Mouse (Mus musculus): Measurements from ENCODE around the gene Fbxo28. TPM values are rescaled to one million over a fixed set of nuclear protein-coding genes. Genes with fewer than 3 reads are reported as not detected.

Fbxo28 gene
- total and polyA plus RNA-seq, 3 experiments: 16.3 to 72.5 (median 17.2) TPM

GRCm38 (mm10) chr1:182280046-182280445, 61.4 kb downstream of the Fbxo28 start:
- Histone ChIP-seq H3K27ac (ENCODE audit: control insufficient read depth, low read depth, low read length) (no peak overlapping the region), H3K36me3 (ENCODE audit: control insufficient read depth in 1 of 2, insufficient read depth in 2 of 2, low read length in 2 of 2) (peaks cover 12 to 17% of the 10 kb centered on the region in 2 experiments)
- no peak for TF ChIP-seq CTCF (IDR thresholded peaks at IDR 0.05 in 2 of 3, conservative IDR thresholded peaks at IDR 0.05 in 1 of 3; ENCODE audit: control insufficient read depth in 1 of 3, insufficient read depth in 1 of 3, low read depth in 2 of 3, low read length in 3 of 3, poor library complexity in 1 of 3, severe bottlenecking in 1 of 3)

GRCm38 (mm10) chr1:182279436-182279835, 62.0 kb downstream of the Fbxo28 start:
- TF ChIP-seq TCF12 (IDR thresholded peaks at IDR 0.05; ENCODE audit: low read depth, low read length) (no peak), CTCF (IDR thresholded peaks at IDR 0.05 in 2 of 3, conservative IDR thresholded peaks at IDR 0.05 in 1 of 3; ENCODE audit: control insufficient read depth in 1 of 3, insufficient read depth in 1 of 3, low read depth in 2 of 3, low read length in 3 of 3, poor library complexity in 1 of 3, severe bottlenecking in 1 of 3) (no peak), MYB (IDR thresholded peaks at IDR 0.05; ENCODE audit: low read depth, low read length) (no peak), RCOR1 (IDR thresholded peaks at IDR 0.05; ENCODE audit: low read depth, low read length) (no peak), USF2 (IDR thresholded peaks at IDR 0.05; ENCODE audit: borderline replicate concordance in 1 of 2, insufficient read depth in 1 of 2, low read depth in 1 of 2, low read length in 2 of 2) (no peak), TAL1 (IDR thresholded peaks at IDR 0.05; ENCODE audit: low read length) (no peak), ETS1 (IDR thresholded peaks at IDR 0.05; ENCODE audit: low read depth, low read length) (no peak), CHD1 (IDR thresholded peaks at IDR 0.05; ENCODE audit: low read depth, low read length) (no peak), E2F4 (IDR thresholded peaks at IDR 0.05; ENCODE audit: borderline replicate concordance, low read depth, low read length) (no peak)
- H3K9ac ChIP-seq (ENCODE audit: control insufficient read depth, low read depth, low read length, poor library complexity, severe bottlenecking): no peak overlapping the region
- H3K4me1 ChIP-seq (ENCODE audit: control insufficient read depth in 1 of 2, insufficient read depth in 2 of 2, low read length in 2 of 2): peaks cover 4 to 12% of the 10 kb centered on the region in 2 experiments; a peak in 3 of 4 replicates
- H3K9me3 ChIP-seq (replicated peaks; ENCODE audit: insufficient read depth, low read length): no peaks in the 10 kb centered on the region
- peaks cover 12 to 17% of the 10 kb centered on the region in 2 experiments for H3K36me3 ChIP-seq (ENCODE audit: control insufficient read depth in 1 of 2, insufficient read depth in 2 of 2, low read length in 2 of 2)
- no peak overlapping the region for H3K27ac ChIP-seq (ENCODE audit: control insufficient read depth, low read depth, low read length)
- H3K27me3 ChIP-seq (ENCODE audit: control insufficient read depth in 1 of 2, insufficient read depth in 2 of 2, low read length in 2 of 2): no peaks in the 10 kb centered on the region
- peaks cover 32% of the 10 kb centered on the region for H3K79me2 ChIP-seq (ENCODE audit: control insufficient read depth, insufficient read depth, low read length, poor library complexity)
- no peak for DNase-seq (ENCODE audit: low read depth, low spot score)
- no peak overlapping the region for H3K4me3 ChIP-seq (ENCODE audit: control insufficient read depth in 1 of 2, insufficient read depth in 1 of 2, low read depth in 2 of 2, low read length in 2 of 2)

More at GRCm38 (mm10) chr1:182280046-182280445, 61.4 kb downstream of the Fbxo28 start:
- DNase-seq (ENCODE audit: low read depth, low spot score): no peak
- H3K9me3 ChIP-seq (replicated peaks; ENCODE audit: insufficient read depth, low read length): no peaks in the 10 kb centered on the region
- H3K4me1 ChIP-seq (ENCODE audit: control insufficient read depth in 1 of 2, insufficient read depth in 2 of 2, low read length in 2 of 2): peaks cover 4 to 12% of the 10 kb centered on the region in 2 experiments; a peak in 3 of 4 replicates
- H3K79me2 ChIP-seq (ENCODE audit: control insufficient read depth, insufficient read depth, low read length, poor library complexity): peaks cover 32% of the 10 kb centered on the region
- no peaks in the 10 kb centered on the region for H3K27me3 ChIP-seq (ENCODE audit: control insufficient read depth in 1 of 2, insufficient read depth in 2 of 2, low read length in 2 of 2)
- no peak overlapping the region for H3K9ac ChIP-seq (ENCODE audit: control insufficient read depth, low read depth, low read length, poor library complexity, severe bottlenecking)
- no peak overlapping the region for H3K4me3 ChIP-seq (ENCODE audit: control insufficient read depth in 1 of 2, insufficient read depth in 1 of 2, low read depth in 2 of 2, low read length in 2 of 2)

GRCm38 (mm10) chr1:182275109-182275508, 66.3 kb downstream of the Fbxo28 start:
- no peak overlapping the region for H3K27ac ChIP-seq (ENCODE audit: control insufficient read depth, low read depth, low read length)
- peaks cover 3 to 12% of the 10 kb centered on the region in 2 experiments for H3K36me3 ChIP-seq (ENCODE audit: control insufficient read depth in 1 of 2, insufficient read depth in 2 of 2, low read length in 2 of 2)
- no peaks in the 10 kb centered on the region for H3K9me3 ChIP-seq (replicated peaks; ENCODE audit: insufficient read depth, low read length)
- no peak overlapping the region for H3K9ac ChIP-seq (ENCODE audit: control insufficient read depth, low read depth, low read length, poor library complexity, severe bottlenecking)
- DNase-seq (ENCODE audit: low read depth, low spot score): no peak
- TF ChIP-seq GATA1 (IDR thresholded peaks at IDR 0.05; ENCODE audit: low read depth, low read length) (no peak), NRF1 (IDR thresholded peaks at IDR 0.05; ENCODE audit: insufficient read depth, low read depth, low read length, poor library complexity, severe bottlenecking) (no peak), POLR2A (IDR thresholded peaks at IDR 0.05; ENCODE audit: control insufficient read depth in 1 of 2, insufficient read depth in 1 of 2, low read depth in 1 of 2, low read length in 2 of 2, poor library complexity in 1 of 2) (no peak)
- no peaks in the 10 kb centered on the region for H3K4me1 ChIP-seq (ENCODE audit: control insufficient read depth in 1 of 2, insufficient read depth in 2 of 2, low read length in 2 of 2)
- no peaks in the 10 kb centered on the region for H3K27me3 ChIP-seq (ENCODE audit: control insufficient read depth in 1 of 2, insufficient read depth in 2 of 2, low read length in 2 of 2)
- no peak overlapping the region for H3K4me3 ChIP-seq (ENCODE audit: control insufficient read depth in 1 of 2, insufficient read depth in 1 of 2, low read depth in 2 of 2, low read length in 2 of 2)
- peaks cover 10% of the 10 kb centered on the region for H3K79me2 ChIP-seq (ENCODE audit: control insufficient read depth, insufficient read depth, low read length, poor library complexity)

Measured in MEL (cell line).